29 mouse cellular contexts compared by ENCODE assay signal in genomic region chr10:110314525-110314924, GRCm38 (mm10).
DNase-seq lines count a peak whose midpoint lies in the region; ATAC-seq and TF ChIP-seq lines count a peak whose summit lies in the region.
"Had no signal": no experiment of that assay in that cellular context is flagged by ENCODE, and none has a peak within 500 bp of the region (broad histone marks: within the 10 kb centered on the region; RNA-seq: fewer than 3 reads in every experiment).

No protein-coding gene starts in this region.

- H3K9me3 ChIP-seq in hindbrain, embryonic 11.5 days (ENCODE audit: control insufficient read depth, low read length): no peaks in the 10 kb centered on the region
- no peaks in the 10 kb centered on the region for H3K9me3 ChIP-seq in hindbrain, postnatal 0 days (ENCODE audit: low read length)
- H3K9me3 ChIP-seq in midbrain, embryonic 13.5 days: no peaks in the 10 kb centered on the region
- H3K9me3 ChIP-seq in midbrain, embryonic 10.5 days (replicated peaks): peaks cover 6% of the 10 kb centered on the region; the same call in 1 of the 2 replicates
- H3K9me3 ChIP-seq in midbrain, embryonic 16.5 days (replicated peaks; ENCODE audit: control insufficient read depth, low read length, poor library complexity, severe bottlenecking): no peaks in the 10 kb centered on the region
- H3K9me3 ChIP-seq: embryonic facial prominence, embryonic 10.5 days; heart, embryonic 10.5 days had no signal

- no peaks in the 10 kb centered on the region for H3K4me1 ChIP-seq in hindbrain, embryonic 11.5 days (replicated peaks; ENCODE audit: control insufficient read depth, insufficient read depth, low read length)
- no peaks in the 10 kb centered on the region for H3K4me1 ChIP-seq in hindbrain, postnatal 0 days (ENCODE audit: insufficient read depth, low read length)
- H3K4me1 ChIP-seq in midbrain, embryonic 13.5 days (replicated peaks): peaks cover 7% of the 10 kb centered on the region; the same call in 1 of the 2 replicates
- H3K4me1 ChIP-seq in midbrain, embryonic 10.5 days: 0 out of 2 replicates have a peak, but pooled peaks cover 2% of the 10 kb centered on the region
- peaks cover 10% of the 10 kb centered on the region for H3K4me1 ChIP-seq in midbrain, embryonic 16.5 days (ENCODE audit: control insufficient read depth, insufficient read depth, low read length)
- H3K4me1 ChIP-seq: embryonic facial prominence, embryonic 10.5 days; embryonic facial prominence, embryonic 13.5 days; heart, embryonic 10.5 days; heart, embryonic 13.5 days had no signal

- no peak for DNase-seq in hindbrain, embryonic 11.5 days (ENCODE audit: low spot score)
- DNase-seq in hindbrain, postnatal 0 days (ENCODE audit: low spot score): no peak
- DNase-seq in midbrain, embryonic 10.5 days (ENCODE audit: low spot score): no peak
- peak; percentile 22 for DNase-seq in brain, embryonic 14.5 days (ENCODE audit: low read depth)
- DNase-seq in layer of hippocampus, postnatal 36 days: no peak
- no peak for DNase-seq in adrenal gland, postnatal 4 days (ENCODE audit: low spot score in 2 of 2)
- DNase-seq: adrenal gland, adult 8-10 months; adrenal gland, postnatal 25 days; cerebellum, adult 11 months; cerebellum, adult 2 months; cerebellum, adult 9-11 months; cerebellum, postnatal 25 days; embryo, embryonic 11 days; gastrocnemius, postnatal 10 days; gastrocnemius, postnatal 36 days; heart, adult 2 months; heart, postnatal 14 days; heart, postnatal 4 days had no signal

- peak; percentile 46; the same call in 1 of the 2 replicates for ATAC-seq in hindbrain, embryonic 11.5 days (ENCODE audit: low FRiP score)
- no peak for ATAC-seq in hindbrain, postnatal 0 days
- ATAC-seq in midbrain, embryonic 13.5 days: peak; percentile 44
- ATAC-seq in midbrain, embryonic 16.5 days: peak; percentile 59
- ATAC-seq: activated CD4-positive, CD25-positive, alpha-beta regulatory T cell, adult 4 months; forebrain, embryonic 13.5 days; forebrain, embryonic 16.5 days had no signal

- TF ChIP-seq CTCF in hindbrain, postnatal 0 days (IDR thresholded peaks at IDR 0.05; ENCODE audit: low read depth): no peak
- TF ChIP-seq CTCF in brain, embryonic 14.5 days (IDR thresholded peaks at IDR 0.05; ENCODE audit: borderline replicate concordance, extremely low read depth, insufficient read depth, insufficient read length): no peak

- H3K4me3 ChIP-seq in hindbrain, embryonic 11.5 days (ENCODE audit: low read depth, low read length): no peak overlapping the region
- no peak overlapping the region for H3K4me3 ChIP-seq in hindbrain, postnatal 0 days (ENCODE audit: low read length)
- no peak overlapping the region for H3K4me3 ChIP-seq in midbrain, embryonic 13.5 days (replicated peaks)
- no peak overlapping the region for H3K4me3 ChIP-seq in midbrain, embryonic 10.5 days
- H3K4me3 ChIP-seq in midbrain, embryonic 16.5 days (ENCODE audit: low read depth, low read length): no peak overlapping the region
- H3K4me3 ChIP-seq: embryonic facial prominence, embryonic 10.5 days; embryonic facial prominence, embryonic 13.5 days; erythroblast, embryonic 14.5 days; forebrain, embryonic 13.5 days; heart, adult 2 months; heart, embryonic 10.5 days; heart, embryonic 13.5 days had no signal

- no peak for TF ChIP-seq POLR2A in brain, embryonic 14.5 days (IDR thresholded peaks at IDR 0.05; ENCODE audit: borderline replicate concordance, extremely low read depth, insufficient read depth, insufficient read length, poor library complexity, severe bottlenecking)

- H3K27ac ChIP-seq in hindbrain, embryonic 11.5 days (ENCODE audit: low read depth, low read length): no peak overlapping the region
- no peak overlapping the region for H3K27ac ChIP-seq in hindbrain, postnatal 0 days
- H3K27ac ChIP-seq in midbrain, embryonic 13.5 days: peak overlapping the region; percentile 36; the same call in 1 of the 2 replicates
- H3K27ac ChIP-seq in midbrain, embryonic 10.5 days (replicated peaks): no peak overlapping the region
- peak overlapping the region; percentile 50; the same call in 1 of the 2 replicates for H3K27ac ChIP-seq in midbrain, embryonic 16.5 days (ENCODE audit: low read length)
- H3K27ac ChIP-seq: embryonic facial prominence, embryonic 10.5 days; embryonic facial prominence, embryonic 13.5 days; forebrain, embryonic 13.5 days; heart, adult 2 months; heart, embryonic 10.5 days; heart, embryonic 13.5 days had no signal

- H3K9ac ChIP-seq in hindbrain, embryonic 11.5 days (ENCODE audit: low read depth, low read length): no peak overlapping the region
- H3K9ac ChIP-seq in hindbrain, postnatal 0 days (replicated peaks; ENCODE audit: low read length): no peak overlapping the region
- no peak overlapping the region for H3K9ac ChIP-seq in midbrain, embryonic 13.5 days (replicated peaks)
- H3K9ac ChIP-seq in midbrain, embryonic 16.5 days (ENCODE audit: low read depth, low read length): no peak overlapping the region
- H3K9ac ChIP-seq: embryonic facial prominence, embryonic 13.5 days; forebrain, embryonic 13.5 days; heart, embryonic 13.5 days; hindbrain, embryonic 14.5 days had no signal

- H3K27me3 ChIP-seq in hindbrain, embryonic 11.5 days (ENCODE audit: control insufficient read depth, insufficient read depth, low read length): no peaks in the 10 kb centered on the region
- no peaks in the 10 kb centered on the region for H3K27me3 ChIP-seq in hindbrain, postnatal 0 days (ENCODE audit: insufficient read depth, low read length)
- no peaks in the 10 kb centered on the region for H3K27me3 ChIP-seq in midbrain, embryonic 13.5 days
- no peaks in the 10 kb centered on the region for H3K27me3 ChIP-seq in midbrain, embryonic 10.5 days (ENCODE audit: low read depth, poor library complexity, severe bottlenecking)
- no peaks in the 10 kb centered on the region for H3K27me3 ChIP-seq in midbrain, embryonic 16.5 days (ENCODE audit: control insufficient read depth, insufficient read depth, low read depth, low read length)
- H3K27me3 ChIP-seq: embryonic facial prominence, embryonic 13.5 days; forebrain, embryonic 13.5 days; heart, embryonic 13.5 days had no signal

- 63% methylated on average over 5 of the region's 5 CpGs for WGBS in hindbrain, embryonic 11.5 days
- 57% methylated on average over 5 of the region's 5 CpGs for WGBS in hindbrain, postnatal 0 days
- WGBS in midbrain, embryonic 13.5 days: 45% methylated on average over 5 of the region's 5 CpGs
- 63% methylated on average over 5 of the region's 5 CpGs for WGBS in midbrain, embryonic 10.5 days
- 45% methylated on average over 5 of the region's 5 CpGs for WGBS in midbrain, embryonic 16.5 days

- no peak overlapping the region for H3K4me2 ChIP-seq in hindbrain, embryonic 11.5 days (replicated peaks; ENCODE audit: low read depth, low read length)
- H3K4me2 ChIP-seq in hindbrain, postnatal 0 days (ENCODE audit: low read depth, low read length): no peak overlapping the region
- H3K4me2 ChIP-seq in midbrain, embryonic 13.5 days (replicated peaks): no peak overlapping the region
- H3K4me2 ChIP-seq in midbrain, embryonic 16.5 days (ENCODE audit: low read length): no peak overlapping the region
- H3K4me2 ChIP-seq: embryonic facial prominence, embryonic 13.5 days; forebrain, embryonic 13.5 days; heart, embryonic 13.5 days; hindbrain, embryonic 14.5 days had no signal

- H3K36me3 ChIP-seq in hindbrain, embryonic 11.5 days (ENCODE audit: control insufficient read depth, insufficient read depth, low read length): no peaks in the 10 kb centered on the region
- no peaks in the 10 kb centered on the region for H3K36me3 ChIP-seq in hindbrain, postnatal 0 days (ENCODE audit: insufficient read depth, low read length)
- H3K36me3 ChIP-seq in midbrain, embryonic 13.5 days: no peaks in the 10 kb centered on the region
- no peaks in the 10 kb centered on the region for H3K36me3 ChIP-seq in midbrain, embryonic 10.5 days
- 0 out of 2 replicates have a peak, but pooled peaks cover 2% of the 10 kb centered on the region for H3K36me3 ChIP-seq in midbrain, embryonic 16.5 days (ENCODE audit: control insufficient read depth, insufficient read depth, low read length)
- H3K36me3 ChIP-seq: embryonic facial prominence, embryonic 10.5 days; embryonic facial prominence, embryonic 13.5 days; heart, embryonic 10.5 days; heart, embryonic 13.5 days had no signal

Comparison
In these comparisons a context has a peak if more than half of its experiments do, and no peak if none do; other contexts are left out.
1. H3K27ac ChIP-seq: peak in midbrain, embryonic 13.5 days (single experiment) and midbrain, embryonic 16.5 days (single experiment); none in hindbrain, embryonic 11.5 days (single experiment), hindbrain, postnatal 0 days (single experiment) and midbrain, embryonic 10.5 days (single experiment).